Mouse (Mus musculus): ENCODE data around the gene Cish. TPM values are rescaled to one million over a fixed set of nuclear protein-coding genes. Genes with fewer than 3 reads are reported as not detected.

Gene Cish
- total and polyA plus RNA-seq, 2 experiments from 2014 or later: 5.3 to 8.8 TPM

- 89% methylated on average over 5 of the region's 5 CpGs for WGBS
- Histone ChIP-seq H3K27ac (no peak overlapping the region), H3K4me1 (ENCODE audit: insufficient read depth, low read length) (peaks cover 7% of the 10 kb centered on the region; the same call in 1 of the 2 replicates), H3K9me3 (ENCODE audit: low read length) (no peaks in the 10 kb centered on the region), H3K4me2 (ENCODE audit: low read depth, low read length) (no peak overlapping the region), H3K9ac (replicated peaks; ENCODE audit: low read length) (no peak overlapping the region), H3K27me3 (ENCODE audit: insufficient read depth, low read length) (no peaks in the 10 kb centered on the region), H3K4me3 (ENCODE audit: low read length) (no peak overlapping the region), H3K36me3 (ENCODE audit: insufficient read depth, low read length) (no peaks in the 10 kb centered on the region)
- DNase-seq (ENCODE audit: low spot score) (no peak), ATAC-seq (no peak)
- peak; percentile 39 for TF ChIP-seq CTCF (IDR thresholded peaks at IDR 0.05; ENCODE audit: low read depth)
Observed at GRCm38 (mm10) chr9:107335046-107335445, 39.2 kb downstream of the Cish start.

- ATAC-seq (no peak), DNase-seq (ENCODE audit: low spot score) (peak; percentile 67)
- peak; percentile 90 for TF ChIP-seq CTCF (IDR thresholded peaks at IDR 0.05; ENCODE audit: low read depth)
- H3K4me2 ChIP-seq (ENCODE audit: low read depth, low read length): no peak overlapping the region
- H3K36me3 ChIP-seq (ENCODE audit: insufficient read depth, low read length): no peaks in the 10 kb centered on the region
- WGBS: 12% methylated on average over 5 of the region's 5 CpGs
- no peaks in the 10 kb centered on the region for H3K9me3 ChIP-seq (ENCODE audit: low read length)
- H3K4me1 ChIP-seq (ENCODE audit: insufficient read depth, low read length): peaks cover 7% of the 10 kb centered on the region; the same call in 1 of the 2 replicates
- no peak overlapping the region for H3K4me3 ChIP-seq (ENCODE audit: low read length)
- no peaks in the 10 kb centered on the region for H3K27me3 ChIP-seq (ENCODE audit: insufficient read depth, low read length)
- H3K9ac ChIP-seq (replicated peaks; ENCODE audit: low read length): no peak overlapping the region
- H3K27ac ChIP-seq: no peak overlapping the region
Observed at GRCm38 (mm10) chr9:107335909-107336308, 40.1 kb downstream of the Cish start.

GRCm38 (mm10) chr9:107336386-107336785, 40.6 kb downstream of the Cish start:
- ATAC-seq (no peak), DNase-seq (ENCODE audit: low spot score) (no peak)
- H3K9ac ChIP-seq (replicated peaks; ENCODE audit: low read length): no peak overlapping the region
- peaks cover 7% of the 10 kb centered on the region; the same call in 1 of the 2 replicates for H3K4me1 ChIP-seq (ENCODE audit: insufficient read depth, low read length)
- no peak overlapping the region for H3K4me3 ChIP-seq (ENCODE audit: low read length)
- H3K9me3 ChIP-seq (ENCODE audit: low read length): no peaks in the 10 kb centered on the region
- no peaks in the 10 kb centered on the region for H3K27me3 ChIP-seq (ENCODE audit: insufficient read depth, low read length)
- H3K27ac ChIP-seq: no peak overlapping the region
- TF ChIP-seq CTCF (IDR thresholded peaks at IDR 0.05; ENCODE audit: low read depth): no peak
- no peak overlapping the region for H3K4me2 ChIP-seq (ENCODE audit: low read depth, low read length)
- H3K36me3 ChIP-seq (ENCODE audit: insufficient read depth, low read length): no peaks in the 10 kb centered on the region
- WGBS: 90% methylated on average over 6 of the region's 6 CpGs

GRCm38 (mm10) chr9:107338172-107338883, 42.5 kb downstream of the Cish start, which contains the start of gene Hemk1:
Gene Hemk1, minus strand, starts transcription at chr9:107338350.
- DNase-seq (ENCODE audit: low spot score) (peak; percentile 93), ATAC-seq (peak; percentile 86)
- Histone ChIP-seq H3K27ac (peak within 1 kb of the TSS; percentile 72), H3K36me3 (ENCODE audit: insufficient read depth, low read length) (no peaks in the 10 kb centered on the region), H3K9me3 (ENCODE audit: low read length) (no peaks in the 10 kb centered on the region), H3K4me1 (ENCODE audit: insufficient read depth, low read length) (peaks cover 7% of the 10 kb centered on the region; the same call in 1 of the 2 replicates), H3K4me3 (ENCODE audit: low read length) (peak within 1 kb of the TSS; percentile 56), H3K4me2 (ENCODE audit: low read depth, low read length) (peak within 1 kb of the TSS; percentile 82), H3K9ac (replicated peaks; ENCODE audit: low read length) (peak within 1 kb of the TSS; percentile 79), H3K27me3 (ENCODE audit: insufficient read depth, low read length) (no peaks in the 10 kb centered on the region)
- no peak; the same call in 1 of the 2 replicates for TF ChIP-seq CTCF (IDR thresholded peaks at IDR 0.05; ENCODE audit: low read depth)
- WGBS: 4% methylated on average over 30 of the region's 30 CpGs

GRCm38 (mm10) chr9:107340267-107340859, 44.5 kb downstream of the Cish start, which contains the start of gene 6430571L13Rik:
Gene 6430571L13Rik, plus strand, starts transcription at chr9:107340602.
- under 1% methylated on average over 34 of the region's 34 CpGs for WGBS
- ATAC-seq: peak; percentile 91
- Histone ChIP-seq H3K4me2 (ENCODE audit: low read depth, low read length) (peak within 1 kb of the TSS; percentile 68), H3K9ac (replicated peaks; ENCODE audit: low read length) (peak within 1 kb of the TSS; percentile 57), H3K4me3 (ENCODE audit: low read length) (peak within 1 kb of the TSS; percentile 49), H3K4me1 (ENCODE audit: insufficient read depth, low read length) (peaks cover 11% of the 10 kb centered on the region), H3K27me3 (ENCODE audit: insufficient read depth, low read length) (no peaks in the 10 kb centered on the region), H3K27ac (peak within 1 kb of the TSS; percentile 61), H3K9me3 (ENCODE audit: low read length) (no peaks in the 10 kb centered on the region), H3K36me3 (ENCODE audit: insufficient read depth, low read length) (no peaks in the 10 kb centered on the region)
- TF ChIP-seq CTCF (IDR thresholded peaks at IDR 0.05; ENCODE audit: low read depth): peak; percentile 30; the same call in 1 of the 2 replicates
- DNase-seq (ENCODE audit: low spot score): peak; percentile 96

- Histone ChIP-seq H3K4me3 (ENCODE audit: low read length) (peak overlapping the region; percentile 49), H3K9ac (replicated peaks; ENCODE audit: low read length) (peak overlapping the region; percentile 57), H3K27me3 (ENCODE audit: insufficient read depth, low read length) (no peaks in the 10 kb centered on the region), H3K27ac (peak overlapping the region; percentile 61; the same call in 1 of the 2 replicates), H3K4me1 (ENCODE audit: insufficient read depth, low read length) (peaks cover 11% of the 10 kb centered on the region), H3K36me3 (ENCODE audit: insufficient read depth, low read length) (no peaks in the 10 kb centered on the region), H3K9me3 (ENCODE audit: low read length) (no peaks in the 10 kb centered on the region), H3K4me2 (ENCODE audit: low read depth, low read length) (peak overlapping the region; percentile 68)
- no peak for TF ChIP-seq CTCF (IDR thresholded peaks at IDR 0.05; ENCODE audit: low read depth)
- WGBS: 47% methylated on average over 12 of the region's 12 CpGs
- no peak for ATAC-seq
- no peak for DNase-seq (ENCODE audit: low spot score)
Observed at GRCm38 (mm10) chr9:107340911-107341645, 45.3 kb downstream of the Cish start.
